Mouse (Mus musculus) erythroblast, embryonic 14.5 days (primary cell): ENCODE results near the gene Bcl2l10. TPM values are rescaled to one million over a fixed set of nuclear protein-coding genes. Genes with fewer than 3 reads are reported as not detected.

Experiments used
- H3K27me3 ChIP-seq: 2 replicates; pipeline ENCODE4 v1.6.1; 2012; ENCODE audit warnings: inconsistent platforms; ENCODE audit not compliant: control insufficient read depth
- H3K36me3 ChIP-seq: 2 replicates; pipeline ENCODE4 v1.6.1; 2012; ENCODE audit warnings: mild to moderate bottlenecking, inconsistent platforms; ENCODE audit not compliant: control insufficient read depth
- H3K4me1 ChIP-seq: 2 replicates; pipeline ENCODE4 v1.6.1; 2012; ENCODE audit warnings: inconsistent platforms; ENCODE audit not compliant: control insufficient read depth
- H3K4me3 ChIP-seq: replicated peaks from 2 replicates; pipeline ENCODE3; 2012; ENCODE audit warnings: moderate library complexity, mild to moderate bottlenecking, inconsistent platforms
- H3K9me3 ChIP-seq: 2 replicates; pipeline ENCODE4 v1.6.1; 2012; ENCODE audit warnings: low read length, inconsistent platforms, mixed read lengths; ENCODE audit not compliant: control insufficient read depth
- GATA1 ChIP-seq: IDR thresholded peaks from 2 replicates; pipeline ENCODE4 v1.6.1; 2012; ENCODE audit warnings: low read length, inconsistent platforms, mixed read lengths
- TAL1 ChIP-seq: IDR thresholded peaks from 3 replicates; pipeline ENCODE4 v1.6.1; 2012; ENCODE audit warnings: low read length, inconsistent platforms, mixed read lengths
- polyA plus RNA-seq: library from polyadenylated mRNA; stranded (reverse); fragments of >175 nt; gene quantifications from 2 replicates; pipeline ENCODE4 v1.2.3, GENCODE M21; 2012

Gene Bcl2l10
- polyA plus RNA-seq, 1 experiment, result not detected

- peaks cover 16% of the 10 kb centered on the region for H3K36me3 ChIP-seq
- H3K9me3 ChIP-seq, result peaks cover 6% of the 10 kb centered on the region
- H3K4me3 ChIP-seq, result no peak overlapping the region
- H3K27me3 ChIP-seq, result no peaks in the 10 kb centered on the region
- H3K4me1 ChIP-seq, result no peaks in the 10 kb centered on the region
- no peak for TF ChIP-seq GATA1
- TF ChIP-seq TAL1, result no peak
Measured at GRCm38 (mm10) chr9:75383785-75384184, 36.2 kb downstream of the Bcl2l10 start.

- no peaks in the 10 kb centered on the region for H3K27me3 ChIP-seq
- TF ChIP-seq TAL1 (no peak), GATA1 (no peak)
- H3K9me3 ChIP-seq, result peaks cover 6% of the 10 kb centered on the region
- no peaks in the 10 kb centered on the region for H3K4me1 ChIP-seq
- H3K4me3 ChIP-seq, result no peak overlapping the region
- peaks cover 23% of the 10 kb centered on the region for H3K36me3 ChIP-seq
Measured at GRCm38 (mm10) chr9:75384337-75384962, 36.9 kb downstream of the Bcl2l10 start.

GRCm38 (mm10) chr9:75385218-75385974 lies 37.8 kb downstream of the Bcl2l10 start:
- H3K9me3 ChIP-seq, result peaks cover 9% of the 10 kb centered on the region
- no peak overlapping the region for H3K4me3 ChIP-seq
- no peaks in the 10 kb centered on the region for H3K27me3 ChIP-seq
- H3K4me1 ChIP-seq, result no peaks in the 10 kb centered on the region
- peaks cover 29% of the 10 kb centered on the region for H3K36me3 ChIP-seq
- TF ChIP-seq GATA1 (no peak), TAL1 (no peak)

- peaks cover 5% of the 10 kb centered on the region for H3K4me1 ChIP-seq
- no peak for TF ChIP-seq GATA1
- TF ChIP-seq TAL1, result no peak
- no peak overlapping the region for H3K4me3 ChIP-seq
- H3K36me3 ChIP-seq, result peaks cover 77% of the 10 kb centered on the region
- peaks cover 10% of the 10 kb centered on the region for H3K9me3 ChIP-seq
- H3K27me3 ChIP-seq, result no peaks in the 10 kb centered on the region
Measured at GRCm38 (mm10) chr9:75393251-75393650, 45.7 kb downstream of the Bcl2l10 start.

GRCm38 (mm10) chr9:75395971-75396370 lies 48.4 kb downstream of the Bcl2l10 start:
- H3K27me3 ChIP-seq, result no peaks in the 10 kb centered on the region
- H3K36me3 ChIP-seq, result peaks cover 58% of the 10 kb centered on the region
- no peak for TF ChIP-seq TAL1
- no peak for TF ChIP-seq GATA1
- H3K4me3 ChIP-seq, result no peak overlapping the region
- H3K4me1 ChIP-seq, result peaks cover 10% of the 10 kb centered on the region
- peaks cover 5% of the 10 kb centered on the region for H3K9me3 ChIP-seq

GRCm38 (mm10) chr9:75399069-75399468 lies 51.5 kb downstream of the Bcl2l10 start:
- Histone ChIP-seq H3K4me1 (peaks cover 19% of the 10 kb centered on the region), H3K4me3 (no peak overlapping the region), H3K36me3 (peaks cover 33% of the 10 kb centered on the region), H3K9me3 (peaks cover 5% of the 10 kb centered on the region), H3K27me3 (no peaks in the 10 kb centered on the region)
- no peak for TF ChIP-seq TAL1
- no peak for TF ChIP-seq GATA1

GRCm38 (mm10) chr9:75400639-75401038 lies 53.1 kb downstream of the Bcl2l10 start:
- peaks cover 21% of the 10 kb centered on the region for H3K4me1 ChIP-seq

More at GRCm38 (mm10) chr9:75400639-75401038, 53.1 kb downstream of the Bcl2l10 start:
- Histone ChIP-seq H3K9me3 (peaks cover 5% of the 10 kb centered on the region), H3K36me3 (peaks cover 21% of the 10 kb centered on the region), H3K27me3 (no peaks in the 10 kb centered on the region), H3K4me3 (no peak overlapping the region)
- TF ChIP-seq TAL1, result no peak

Other genes with a start within 250 kb of the Bcl2l10 start
- gene Myo5c, start 115.7 kb upstream of the Bcl2l10 start, polyA plus RNA-seq, result not detected in 2 replicates
- gene Gnb5, start 41.5 kb upstream of the Bcl2l10 start, polyA plus RNA-seq, result not detected in 2 replicates
- gene Mapk6, start 62.2 kb downstream of the Bcl2l10 start, polyA plus RNA-seq, result 0.11 and 0.17 TPM in 2 replicates
- gene Leo1, start 93.8 kb downstream of the Bcl2l10 start, polyA plus RNA-seq, result 1.0 and 1.3 TPM in 2 replicates
- 0.56 and 0.65 TPM in 2 replicates for gene Tmod3, start 211.9 kb downstream of the Bcl2l10 start, polyA plus RNA-seq